Mouse (Mus musculus) neutrophil, adult 5-6 weeks (primary cell): ENCODE results near the gene Pcdh7. TPM values are rescaled to one million over a fixed set of nuclear protein-coding genes. Genes with fewer than 3 reads are reported as not detected.

ENCODE experiments used
- ATAC-seq: fragments of 151-379, 151-347 bp; 2 replicates; pipeline ENCODE4 v1.8.0; 2017; ENCODE audit warnings: mild to moderate bottlenecking, moderate TSS enrichment; ENCODE audit not compliant: insufficient number of reproducible peaks, poor library complexity, low FRiP score, severe bottlenecking; ENCODE audit errors: extremely low read depth
- total RNA-seq: library from RNA; stranded (forward); fragments of 200-1000 nt; gene quantifications from 2 replicates; pipeline ENCODE4 v1.2.3, GENCODE M21; 2017

Pcdh7 gene
- total RNA-seq, 1 experiment from 2014 or later, result 0.58 TPM

DNA sequence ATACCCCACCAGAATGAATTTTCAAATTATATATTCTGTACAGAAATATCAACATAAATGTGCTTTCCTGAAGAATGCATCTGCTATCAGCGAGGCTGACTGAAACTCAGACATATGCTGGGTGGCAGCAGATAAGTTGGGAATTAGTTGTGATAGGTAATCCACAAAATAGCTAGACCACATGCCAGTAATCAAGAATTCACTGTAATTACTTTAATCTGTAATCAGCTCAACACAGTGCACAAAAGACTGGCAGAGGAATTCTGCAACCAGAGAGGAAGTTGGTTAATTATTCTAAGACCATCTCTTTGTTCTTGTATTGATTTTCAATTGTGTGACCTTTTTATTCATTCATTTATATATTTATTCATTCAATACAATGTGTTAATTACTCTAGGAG, 148.3 kb downstream of the Pcdh7 start:
- no peak for ATAC-seq

- no peak for ATAC-seq
These were observed 150.1 kb downstream of the Pcdh7 start for GRCm38 (mm10) chr5:57867906-57868305.

GRCm38 (mm10) chr5:57868702-57869101, 150.9 kb downstream of the Pcdh7 start:
- ATAC-seq, result no peak

GRCm38 (mm10) chr5:57870727-57871126, 153.0 kb downstream of the Pcdh7 start:
- no peak for ATAC-seq

- no peak for ATAC-seq
These were observed 167.2 kb downstream of the Pcdh7 start for GRCm38 (mm10) chr5:57884982-57885381.

- ATAC-seq, result no peak
These were observed 181.3 kb downstream of the Pcdh7 start for GRCm38 (mm10) chr5:57899018-57899614.

GRCm38 (mm10) chr5:57907218-57907617, 189.5 kb downstream of the Pcdh7 start:
- ATAC-seq, result no peak

DNA sequence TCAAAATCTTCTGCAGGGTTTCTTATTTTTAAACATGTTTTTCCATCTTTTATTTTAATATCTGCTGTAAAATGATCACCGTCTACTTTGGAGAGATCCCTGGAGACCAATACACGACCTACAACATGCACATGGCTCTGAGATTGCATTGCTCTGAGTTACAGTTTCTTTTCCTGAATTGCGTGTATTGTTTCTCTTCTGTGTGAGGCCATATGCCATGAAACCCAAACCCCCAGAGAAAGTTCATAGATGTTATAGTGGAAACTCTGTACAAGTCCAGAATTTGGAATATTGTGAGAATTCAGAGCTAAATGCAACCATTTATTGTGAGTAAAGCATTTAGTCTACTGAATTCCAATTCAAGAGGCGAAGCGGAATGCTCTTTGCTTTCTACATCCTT, 203.4 kb downstream of the Pcdh7 start:
- ATAC-seq, result no peak

- ATAC-seq, result no peak
These were observed 213.6 kb downstream of the Pcdh7 start for GRCm38 (mm10) chr5:57931331-57931730.

GRCm38 (mm10) chr5:57931738-57932137, 214.0 kb downstream of the Pcdh7 start:
- ATAC-seq, result no peak

DNA sequence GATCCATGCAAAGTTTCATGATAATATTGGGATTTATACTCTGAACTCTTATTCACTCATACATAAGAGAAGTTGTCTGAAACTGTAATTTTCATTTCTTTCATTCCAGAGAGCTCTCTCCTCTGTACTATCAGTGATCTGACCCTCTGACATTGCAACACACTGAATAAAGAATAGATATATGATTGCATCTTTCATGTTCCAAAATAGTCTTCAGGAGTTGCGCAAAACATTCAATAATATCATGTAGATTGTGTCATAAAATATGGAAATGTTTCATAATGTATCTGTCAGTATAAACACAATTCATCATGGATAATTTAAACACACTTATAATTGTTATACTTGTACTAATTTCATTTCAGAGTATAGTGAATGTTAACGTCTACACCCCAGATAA, 216.9 kb downstream of the Pcdh7 start:
- ATAC-seq, result no peak

- ATAC-seq, result no peak
These were observed 222.7 kb downstream of the Pcdh7 start for GRCm38 (mm10) chr5:57940457-57940856.

- ATAC-seq, result no peak
These were observed 225.4 kb downstream of the Pcdh7 start for GRCm38 (mm10) chr5:57943176-57943575.

GRCm38 (mm10) chr5:57943611-57944010, 225.8 kb downstream of the Pcdh7 start:
- ATAC-seq, result no peak

DNA sequence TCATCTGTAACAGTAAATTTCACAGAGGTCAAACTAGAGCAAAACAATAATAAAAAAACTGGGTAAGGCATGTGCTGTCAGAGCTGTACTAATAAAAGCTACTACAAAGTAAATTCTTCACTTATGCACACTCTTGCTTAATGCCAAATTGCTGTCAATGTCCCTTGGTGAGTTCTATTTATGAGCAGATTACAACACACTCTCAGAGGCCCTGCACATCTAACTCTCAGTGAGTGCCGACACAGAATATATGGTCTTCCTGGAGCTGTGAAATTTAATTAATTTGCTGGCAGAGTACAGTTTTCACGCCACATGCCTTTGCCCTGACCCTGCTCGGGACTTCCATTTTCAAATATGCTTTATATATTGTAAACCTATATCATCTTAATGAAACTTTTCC, 227.7 kb downstream of the Pcdh7 start:
- no peak for ATAC-seq

DNA sequence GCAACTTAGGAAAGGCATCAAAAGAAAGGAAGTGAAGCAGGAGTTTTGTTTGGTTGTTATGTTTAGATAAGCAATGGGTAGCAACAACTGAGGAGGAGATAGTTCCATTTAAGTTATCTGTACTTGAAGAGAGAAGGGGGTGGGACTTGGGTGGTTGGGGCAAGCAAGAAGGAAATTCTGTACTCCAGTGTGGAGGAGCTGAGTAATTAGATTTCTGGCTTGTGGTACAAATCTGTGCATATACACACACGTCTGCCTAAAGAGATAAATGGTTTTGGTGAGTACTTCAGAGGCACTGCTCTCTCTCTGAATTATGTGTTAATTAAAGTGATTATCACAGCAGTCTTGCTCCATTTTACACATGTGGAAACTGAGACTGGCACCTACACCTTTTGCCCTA, 241.6 kb downstream of the Pcdh7 start:
- no peak for ATAC-seq

DNA sequence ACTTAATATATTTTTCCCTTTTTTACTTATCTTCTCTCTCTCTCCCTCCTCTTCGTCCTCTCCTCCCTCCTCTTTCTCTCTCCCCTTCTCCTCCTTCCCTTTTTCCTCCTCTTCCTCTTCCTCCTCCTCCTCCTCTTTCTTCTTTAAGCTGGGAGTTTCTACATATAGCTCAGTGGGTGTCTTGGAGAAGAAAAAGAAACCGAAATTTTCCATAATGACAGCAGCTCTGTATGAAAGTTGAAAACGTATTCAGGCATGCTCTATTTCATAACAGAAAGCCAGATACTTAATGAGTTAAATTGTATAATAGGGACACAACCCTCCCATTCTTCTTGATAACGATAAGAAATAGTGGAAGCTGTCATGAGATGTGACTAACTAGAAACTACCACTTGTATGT, 246.0 kb downstream of the Pcdh7 start:
- ATAC-seq, result no peak

DNA sequence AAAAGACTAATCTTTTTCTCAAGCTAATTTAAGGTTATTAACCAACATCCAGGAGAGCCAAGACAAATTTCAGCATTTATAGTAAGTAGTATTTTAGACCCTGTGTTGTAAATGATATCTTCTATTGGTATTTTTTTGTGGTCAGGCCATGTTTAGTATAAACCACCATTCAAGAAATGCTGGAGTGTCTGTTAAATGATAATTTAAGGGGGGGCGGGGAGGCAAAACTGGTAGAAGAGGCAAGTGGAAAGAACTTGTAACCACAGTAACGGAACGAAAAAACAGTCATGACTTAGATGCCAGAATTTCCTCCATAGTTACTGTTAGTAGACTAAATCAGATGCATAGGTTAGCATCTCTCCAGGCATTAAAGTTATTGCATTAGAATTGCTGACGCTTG, 246.4 kb downstream of the Pcdh7 start:
- ATAC-seq, result no peak

DNA sequence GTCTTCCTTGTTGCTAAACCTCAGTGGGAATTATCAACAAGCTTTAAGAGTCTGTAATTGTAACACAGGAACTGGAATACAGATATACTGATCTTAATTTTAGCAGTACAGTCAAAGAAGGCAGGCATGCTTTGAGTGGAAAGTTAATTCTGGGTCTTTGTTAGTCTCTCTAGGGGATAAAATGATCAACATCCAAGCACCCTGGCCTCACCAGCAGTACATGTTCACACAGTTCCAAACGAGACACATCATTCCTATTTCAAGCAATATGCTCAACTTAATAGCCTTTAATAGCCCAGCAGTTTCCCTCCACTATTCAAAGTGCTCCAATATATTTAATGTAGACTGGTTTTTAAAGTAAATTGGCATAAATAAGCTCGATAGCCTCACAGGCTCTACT, 275.8 kb downstream of the Pcdh7 start:
- ATAC-seq, result no peak

DNA sequence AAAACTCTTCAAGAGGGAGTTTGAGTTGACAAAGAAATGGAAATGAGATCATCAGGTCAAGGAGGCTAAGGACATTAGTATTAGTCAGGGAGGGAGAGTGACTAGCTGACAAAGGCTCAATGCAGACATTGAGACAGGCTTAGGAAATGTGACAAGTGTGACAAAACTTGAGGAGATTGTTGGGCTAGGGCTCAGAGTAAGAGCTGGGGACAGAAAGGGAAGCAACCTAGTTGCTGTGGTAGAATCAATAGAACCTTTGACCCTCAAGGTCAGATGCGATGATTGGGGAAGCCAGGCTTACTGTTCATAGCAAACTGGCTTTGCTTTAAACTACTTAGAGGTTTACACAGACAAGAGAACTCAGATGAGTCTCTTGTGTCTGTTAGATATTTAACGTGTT, 303.6 kb downstream of the Pcdh7 start:
- no peak for ATAC-seq

- no peak for ATAC-seq
These were observed 307.4 kb downstream of the Pcdh7 start for GRCm38 (mm10) chr5:58025123-58025522.
